Mouse (Mus musculus) ES-E14 (cell line): ENCODE measurements at regions not wholly inside any gene's neighbourhood (a gene's known extent, or its start where the extent isn't known, plus 50 kb on each side); places are given as distances from the start of the nearest gene placed in this dataset.
A peak's percentile ranks its signal among the peaks of the same experiment; 100 is the strongest.

Source experiments
- DNase-seq: peaks from one replicate; pipeline ENCODE4 v3.0.0-alpha.2; 2013; ENCODE audit warnings: low read depth, low spot score
- H3K27ac ChIP-seq: 2 replicates; pipeline ENCODE4 v1.5.1; 2012; ENCODE audit warnings: low read depth, mild to moderate bottlenecking, low read length, moderate library complexity, mixed read lengths; ENCODE audit not compliant: poor library complexity, insufficient read depth, severe bottlenecking
- H3K36me3 ChIP-seq: 2 replicates; pipeline ENCODE4 v1.6.1; 2012; ENCODE audit warnings: mild to moderate bottlenecking, low read length, moderate library complexity, mixed read lengths; ENCODE audit not compliant: control insufficient read depth, poor library complexity, insufficient read depth, severe bottlenecking
- H3K4me1 ChIP-seq, 2 experiments: fragments of 150-350 bp in 1 of 2; sonication (generic) in 1 of 2; 2 replicates each; pipeline ENCODE4 v1.6.1; 2012; ENCODE audit warnings: low read length in 2 of 2, mild to moderate bottlenecking in 1 of 2, mixed read lengths in 1 of 2; ENCODE audit not compliant: control insufficient read depth in 2 of 2, insufficient read depth in 2 of 2, poor library complexity in 1 of 2
- H3K4me3 ChIP-seq, 2 experiments: fragments of 150-350 bp in 1 of 2; sonication (generic) in 1 of 2; 2 replicates each; pipeline ENCODE4 v1.5.1; 2012; ENCODE audit warnings: low read length in 2 of 2, low read depth in 1 of 2, mild to moderate bottlenecking in 1 of 2, mixed read lengths in 1 of 2; ENCODE audit not compliant: insufficient read depth in 1 of 2, poor library complexity in 1 of 2, severe bottlenecking in 1 of 2
- H3K9ac ChIP-seq: 2 replicates; pipeline ENCODE4 v1.6.1; 2012; ENCODE audit warnings: low read depth, mild to moderate bottlenecking, low read length, mixed read lengths; ENCODE audit not compliant: poor library complexity, insufficient read depth, severe bottlenecking
- H3K9me3 ChIP-seq: fragments of 150-350 bp; sonication (generic); 2 replicates; pipeline ENCODE4 v1.6.1; 2012; ENCODE audit warnings: low read depth, mild to moderate bottlenecking, low read length; ENCODE audit not compliant: control insufficient read depth, insufficient read depth
- CHD2 ChIP-seq: IDR thresholded peaks from 2 replicates; pipeline ENCODE4 v1.6.1; 2014; ENCODE audit warnings: mild to moderate bottlenecking, low read depth, low read length, inconsistent platforms
- HCFC1 ChIP-seq: IDR thresholded peaks from 2 replicates; pipeline ENCODE4 v1.6.1; 2012; ENCODE audit warnings: low read length, inconsistent platforms, borderline replicate concordance; ENCODE audit not compliant: insufficient read depth
- MAFK ChIP-seq: IDR thresholded peaks from 2 replicates; pipeline ENCODE4 v1.6.1; 2014; ENCODE audit warnings: mild to moderate bottlenecking, low read depth, low read length, inconsistent platforms; ENCODE audit not compliant: insufficient read depth
- ZC3H11A ChIP-seq: IDR thresholded peaks from 2 replicates; pipeline ENCODE4 v1.6.1; 2012; ENCODE audit warnings: low read depth, mild to moderate bottlenecking, inconsistent platforms, low read length, borderline replicate concordance
- ZNF384 ChIP-seq: IDR thresholded peaks from 2 replicates; pipeline ENCODE4 v1.6.1; 2012; ENCODE audit warnings: low read depth, low read length, inconsistent platforms
- in situ Hi-C, 2 experiments: fragments of 600-800 bp; cut with MboI; formaldehyde crosslinking; loops; one replicate each; pipeline ENCODE4 v1.15.1; 2025; ENCODE audit warnings: low sequenced_read_pairs in 2 of 2, inconsistent platforms in 1 of 2; ENCODE audit not compliant: unreplicated experiment in 2 of 2

- no peak for TF ChIP-seq ZC3H11A
- TF ChIP-seq ZNF384, result no peak
- no peak for TF ChIP-seq HCFC1
- TF ChIP-seq CHD2, result no peak
- no peak for TF ChIP-seq MAFK
- peak overlapping the region; percentile 36 to 42; a peak in 2 of 4 replicates for H3K4me3 ChIP-seq
- H3K27ac ChIP-seq, result no peak overlapping the region
- H3K9me3 ChIP-seq, result no peaks in the 10 kb centered on the region
- H3K9ac ChIP-seq, result no peak overlapping the region
- peaks cover 0 to 2% of the 10 kb centered on the region in 2 experiments; a peak in 1 of 4 replicates for H3K4me1 ChIP-seq
- in situ Hi-C loops, result no loop called here
- H3K36me3 ChIP-seq, result no peaks in the 10 kb centered on the region
- DNase-seq, result no peak
Observed at GRCm38 (mm10) chr12:12725075-12725474, 216.6 kb downstream of the Mycn start.

DNA sequence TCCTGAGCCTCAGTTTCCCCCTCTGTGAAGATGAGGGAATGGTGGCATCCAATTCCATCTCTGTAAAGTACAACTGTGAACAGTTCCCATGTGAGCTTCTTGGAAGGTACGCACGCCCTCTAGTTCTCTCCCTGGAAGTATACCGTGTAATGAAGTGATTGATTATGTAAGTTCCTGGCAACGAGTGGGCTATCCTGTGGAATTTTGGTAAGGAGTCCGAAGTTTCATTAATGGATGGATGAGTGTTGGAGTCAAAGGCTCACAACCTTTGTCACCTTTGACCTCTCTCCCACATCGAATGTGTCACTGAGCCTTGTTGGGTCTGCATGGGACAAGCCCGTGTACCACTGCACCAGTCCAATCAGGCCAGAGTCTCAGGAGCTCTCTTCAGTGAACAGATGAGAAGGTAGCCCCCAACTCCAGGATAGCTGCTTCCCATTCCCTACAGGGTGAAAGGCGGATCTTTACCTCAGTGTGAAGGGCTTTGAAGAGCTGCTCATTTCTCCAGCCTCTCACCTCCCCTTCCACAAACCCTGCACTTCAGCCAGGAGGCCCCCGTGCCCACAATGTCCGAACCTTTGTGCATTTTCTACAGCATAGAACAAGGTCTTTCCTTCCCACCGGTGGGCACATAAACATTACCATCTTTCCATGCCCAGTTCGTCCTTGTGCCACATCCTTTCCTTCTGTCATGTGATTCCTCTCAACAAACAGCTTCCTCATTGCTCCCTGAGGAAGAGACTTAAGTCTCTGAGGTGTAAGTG lies 217.8 kb downstream of the Mycn start:
- in situ Hi-C loops, result no loop called here
- no peaks in the 10 kb centered on the region for H3K36me3 ChIP-seq
- TF ChIP-seq ZC3H11A, result no peak
- no peak for TF ChIP-seq ZNF384
- no peak for TF ChIP-seq CHD2
- TF ChIP-seq MAFK, result no peak
- TF ChIP-seq HCFC1, result no peak
- no peak overlapping the region for H3K4me3 ChIP-seq
- peaks cover 0 to 2% of the 10 kb centered on the region in 2 experiments; a peak in 1 of 4 replicates for H3K4me1 ChIP-seq
- no peak for DNase-seq
- no peak overlapping the region for H3K9ac ChIP-seq
- no peak overlapping the region for H3K27ac ChIP-seq
- H3K9me3 ChIP-seq, result no peaks in the 10 kb centered on the region

GRCm38 (mm10) chr12:12722982-12723661 lies 218.6 kb downstream of the Mycn start:
- in situ Hi-C loops, result no loop called here
- no peaks in the 10 kb centered on the region for H3K36me3 ChIP-seq
- no peak overlapping the region for H3K27ac ChIP-seq
- no peaks in the 10 kb centered on the region for H3K9me3 ChIP-seq
- H3K4me3 ChIP-seq, result no peak overlapping the region
- H3K9ac ChIP-seq, result no peak overlapping the region
- peaks cover 0 to 2% of the 10 kb centered on the region in 2 experiments; a peak in 1 of 4 replicates for H3K4me1 ChIP-seq
- no peak for DNase-seq
- no peak for TF ChIP-seq MAFK
- no peak for TF ChIP-seq ZC3H11A
- TF ChIP-seq ZNF384, result no peak
- no peak for TF ChIP-seq HCFC1
- TF ChIP-seq CHD2, result no peak

GRCm38 (mm10) chr12:12716691-12717090 lies 225.0 kb downstream of the Mycn start:
- no peaks in the 10 kb centered on the region for H3K9me3 ChIP-seq
- no peaks in the 10 kb centered on the region for H3K36me3 ChIP-seq
- no peak for TF ChIP-seq ZC3H11A
- TF ChIP-seq ZNF384, result no peak
- no peak for TF ChIP-seq HCFC1
- no peak for TF ChIP-seq CHD2
- no peak for TF ChIP-seq MAFK
- in situ Hi-C loops, result no loop called here
- H3K4me3 ChIP-seq, result no peak overlapping the region
- no peak overlapping the region for H3K27ac ChIP-seq
- no peak overlapping the region for H3K9ac ChIP-seq
- DNase-seq, result no peak
- peaks cover 2 to 5% of the 10 kb centered on the region in 2 experiments; a peak in 2 of 4 replicates for H3K4me1 ChIP-seq
